Mouse (Mus musculus): ENCODE data around the gene Paxbp1. TPM values are rescaled to one million over a fixed set of nuclear protein-coding genes. Genes with fewer than 3 reads are reported as not detected.

Paxbp1 gene
- polyA plus RNA-seq, 1 experiment from 2014 or later = 17.3 TPM

DNA sequence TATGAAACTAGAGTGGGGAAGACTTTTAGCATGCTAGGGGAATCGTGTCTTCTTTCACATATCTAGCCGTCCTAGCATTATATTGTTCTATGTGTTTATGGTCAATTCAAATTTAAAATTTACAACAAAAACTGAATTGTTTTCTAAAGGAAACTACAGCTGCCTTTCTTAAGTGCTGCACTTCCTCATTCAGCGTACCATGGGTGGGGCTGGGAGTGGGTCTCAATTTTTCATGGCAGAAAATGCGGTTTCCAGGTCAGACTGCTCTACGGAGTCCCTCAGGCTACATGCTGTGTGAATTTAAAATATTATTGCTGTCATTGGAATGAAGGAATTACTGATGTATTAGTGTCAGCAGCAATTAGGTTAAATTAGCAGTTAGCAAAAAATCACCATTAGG is 48.8 kb downstream of the Paxbp1 start:
- H3K27ac ChIP-seq (ENCODE audit: low read depth, low read length) = peak overlapping the region; percentile 63
- no peaks in the 10 kb centered on the region for H3K27me3 ChIP-seq (replicated peaks; ENCODE audit: control insufficient read depth, insufficient read depth, low read length)
- H3K4me1 ChIP-seq (replicated peaks; ENCODE audit: control insufficient read depth, insufficient read depth, low read length) = peaks cover 7% of the 10 kb centered on the region
- no peak for TF ChIP-seq CTCF (IDR thresholded peaks at IDR 0.05; ENCODE audit: low read depth)
- no peak overlapping the region for H3K9ac ChIP-seq (ENCODE audit: low read depth, low read length)
- H3K4me2 ChIP-seq (replicated peaks; ENCODE audit: low read depth) = peak overlapping the region; percentile 28; the same call in 1 of the 2 replicates
- H3K9me3 ChIP-seq (ENCODE audit: control insufficient read depth) = no peaks in the 10 kb centered on the region
- peaks cover 13% of the 10 kb centered on the region; the same call in 1 of the 2 replicates for H3K36me3 ChIP-seq (ENCODE audit: control insufficient read depth, insufficient read depth)
- 29% methylated on average over 5 of the region's 5 CpGs for WGBS
- no peak overlapping the region for H3K4me3 ChIP-seq (ENCODE audit: low read depth, low read length)
- ATAC-seq = no peak

DNA sequence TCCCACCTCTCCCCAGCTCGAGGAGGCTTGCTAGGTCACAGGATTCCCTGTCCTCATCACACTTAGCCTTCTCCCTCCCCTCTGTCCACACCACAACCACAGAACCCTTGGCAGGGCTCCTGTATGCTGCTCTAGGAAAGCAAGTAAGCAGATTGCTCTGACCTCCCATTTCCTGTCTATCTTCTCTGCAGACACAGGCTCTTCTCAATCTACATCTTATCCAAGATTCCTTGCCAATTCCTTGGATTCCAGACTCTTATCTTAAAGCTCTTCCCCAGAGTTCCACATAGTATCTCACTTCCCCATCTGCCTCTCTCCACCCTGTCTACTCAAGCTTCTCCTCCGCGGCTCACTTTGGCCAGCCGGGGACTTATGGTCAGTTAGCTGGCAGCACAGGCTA is 49.3 kb downstream of the Paxbp1 start:
- peaks cover 7% of the 10 kb centered on the region for H3K4me1 ChIP-seq (replicated peaks; ENCODE audit: control insufficient read depth, insufficient read depth, low read length)
- H3K4me3 ChIP-seq (ENCODE audit: low read depth, low read length) = no peak overlapping the region
- H3K27ac ChIP-seq (ENCODE audit: low read depth, low read length) = peak overlapping the region; percentile 63
- no peaks in the 10 kb centered on the region for H3K27me3 ChIP-seq (replicated peaks; ENCODE audit: control insufficient read depth, insufficient read depth, low read length)
- ATAC-seq = no peak
- H3K9ac ChIP-seq (ENCODE audit: low read depth, low read length) = no peak overlapping the region
- no peak for TF ChIP-seq CTCF (IDR thresholded peaks at IDR 0.05; ENCODE audit: low read depth)
- 18% methylated on average over 4 of the region's 4 CpGs for WGBS
- H3K4me2 ChIP-seq (replicated peaks; ENCODE audit: low read depth) = peak overlapping the region; percentile 22; the same call in 1 of the 2 replicates
- peaks cover 17% of the 10 kb centered on the region; the same call in 1 of the 2 replicates for H3K36me3 ChIP-seq (ENCODE audit: control insufficient read depth, insufficient read depth)
- H3K9me3 ChIP-seq (ENCODE audit: control insufficient read depth) = no peaks in the 10 kb centered on the region

DNA sequence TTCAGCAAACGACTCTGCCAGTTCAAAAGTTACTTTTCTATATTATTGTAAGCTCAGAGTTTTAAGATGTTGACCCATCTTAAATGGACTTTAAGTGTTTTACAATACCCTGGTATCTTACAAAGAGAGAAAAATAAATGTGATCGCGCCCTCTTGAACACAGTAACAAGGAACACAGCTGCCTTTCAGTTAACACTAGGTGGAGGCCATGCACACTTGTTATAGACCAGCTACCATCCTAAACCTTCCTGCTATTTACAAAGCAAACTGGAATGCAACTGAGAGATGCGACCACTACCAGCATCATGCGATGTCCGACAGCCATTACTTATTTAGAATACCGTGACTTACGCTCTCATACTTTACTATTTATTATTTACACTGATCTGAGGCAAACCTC is 55.2 kb downstream of the Paxbp1 start:
- WGBS = 89% methylated on average over 8 of the region's 8 CpGs
- no peaks in the 10 kb centered on the region for H3K27me3 ChIP-seq (replicated peaks; ENCODE audit: control insufficient read depth, insufficient read depth, low read length)
- ATAC-seq = no peak

DNA sequence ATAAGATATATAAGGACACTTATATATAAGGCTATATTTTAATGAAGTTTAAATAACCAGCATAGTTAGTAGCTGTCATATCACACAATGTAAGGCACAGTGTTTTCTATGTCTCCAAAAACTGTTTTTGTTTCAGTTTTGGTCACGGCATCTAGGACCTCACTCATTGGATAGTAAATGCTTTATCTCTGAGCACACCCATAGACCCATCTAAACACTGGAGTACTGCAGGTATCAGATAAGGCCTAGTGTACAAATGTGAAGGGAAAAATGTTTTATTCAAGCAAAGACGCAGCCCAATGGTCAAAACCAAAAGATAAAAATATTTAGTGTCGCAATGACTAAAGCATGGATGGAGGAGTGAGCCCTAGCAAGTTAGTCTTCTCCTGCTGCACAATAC is 55.7 kb downstream of the Paxbp1 start:
- Histone ChIP-seq H3K9me3 (ENCODE audit: control insufficient read depth) (no peaks in the 10 kb centered on the region), H3K4me2 (replicated peaks; ENCODE audit: low read depth) (no peak overlapping the region), H3K36me3 (ENCODE audit: control insufficient read depth, insufficient read depth) (peaks cover 27% of the 10 kb centered on the region; the same call in 1 of the 2 replicates), H3K9ac (ENCODE audit: low read depth, low read length) (no peak overlapping the region), H3K27me3 (replicated peaks; ENCODE audit: control insufficient read depth, insufficient read depth, low read length) (no peaks in the 10 kb centered on the region), H3K4me1 (replicated peaks; ENCODE audit: control insufficient read depth, insufficient read depth, low read length) (no peaks in the 10 kb centered on the region), H3K4me3 (ENCODE audit: low read depth, low read length) (no peak overlapping the region), H3K27ac (ENCODE audit: low read depth, low read length) (no peak overlapping the region; the same call in 1 of the 2 replicates)
- no peak for TF ChIP-seq CTCF (IDR thresholded peaks at IDR 0.05; ENCODE audit: low read depth)
- ATAC-seq = no peak
- 66% methylated on average over 3 of the region's 3 CpGs for WGBS

More for the DNA sequence above, 55.2 kb downstream of the Paxbp1 start:
- Histone ChIP-seq H3K27ac (ENCODE audit: low read depth, low read length) (peak overlapping the region; percentile 21; the same call in 1 of the 2 replicates), H3K9me3 (ENCODE audit: control insufficient read depth) (no peaks in the 10 kb centered on the region), H3K36me3 (ENCODE audit: control insufficient read depth, insufficient read depth) (peaks cover 27% of the 10 kb centered on the region; the same call in 1 of the 2 replicates), H3K4me2 (replicated peaks; ENCODE audit: low read depth) (no peak overlapping the region), H3K9ac (ENCODE audit: low read depth, low read length) (no peak overlapping the region), H3K4me3 (ENCODE audit: low read depth, low read length) (no peak overlapping the region), H3K4me1 (replicated peaks; ENCODE audit: control insufficient read depth, insufficient read depth, low read length) (no peaks in the 10 kb centered on the region)
- TF ChIP-seq CTCF (IDR thresholded peaks at IDR 0.05; ENCODE audit: low read depth) = peak; percentile 26

DNA sequence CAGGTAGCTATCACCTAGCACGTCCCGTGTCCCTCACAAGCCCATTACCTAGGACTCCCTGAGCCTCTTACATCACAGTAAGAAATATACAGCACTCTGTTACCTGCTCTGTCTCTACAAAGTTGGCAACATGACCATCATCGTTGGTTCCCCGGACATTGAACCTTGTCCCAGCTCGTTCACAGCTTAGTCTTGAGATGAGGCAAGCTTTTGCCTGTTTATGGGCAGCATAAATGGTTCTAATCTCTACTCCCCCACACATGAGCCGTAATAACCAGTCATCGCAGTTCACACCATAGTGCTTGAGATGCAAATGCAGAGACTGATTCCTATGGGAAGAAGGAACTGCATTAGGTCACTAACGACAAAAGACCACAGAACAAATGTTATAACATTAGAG is 56.3 kb downstream of the Paxbp1 start:
- H3K4me1 ChIP-seq (replicated peaks; ENCODE audit: control insufficient read depth, insufficient read depth, low read length) = no peaks in the 10 kb centered on the region
- no peak overlapping the region for H3K4me2 ChIP-seq (replicated peaks; ENCODE audit: low read depth)
- H3K27me3 ChIP-seq (replicated peaks; ENCODE audit: control insufficient read depth, insufficient read depth, low read length) = no peaks in the 10 kb centered on the region
- peaks cover 23% of the 10 kb centered on the region; the same call in 1 of the 2 replicates for H3K36me3 ChIP-seq (ENCODE audit: control insufficient read depth, insufficient read depth)
- H3K9ac ChIP-seq (ENCODE audit: low read depth, low read length) = no peak overlapping the region
- 51% methylated on average over 8 of the region's 8 CpGs for WGBS
- H3K4me3 ChIP-seq (ENCODE audit: low read depth, low read length) = no peak overlapping the region
- no peaks in the 10 kb centered on the region for H3K9me3 ChIP-seq (ENCODE audit: control insufficient read depth)
- no peak for TF ChIP-seq CTCF (IDR thresholded peaks at IDR 0.05; ENCODE audit: low read depth)
- ATAC-seq = peak; percentile 96
- H3K27ac ChIP-seq (ENCODE audit: low read depth, low read length) = no peak overlapping the region; the same call in 1 of the 2 replicates

DNA sequence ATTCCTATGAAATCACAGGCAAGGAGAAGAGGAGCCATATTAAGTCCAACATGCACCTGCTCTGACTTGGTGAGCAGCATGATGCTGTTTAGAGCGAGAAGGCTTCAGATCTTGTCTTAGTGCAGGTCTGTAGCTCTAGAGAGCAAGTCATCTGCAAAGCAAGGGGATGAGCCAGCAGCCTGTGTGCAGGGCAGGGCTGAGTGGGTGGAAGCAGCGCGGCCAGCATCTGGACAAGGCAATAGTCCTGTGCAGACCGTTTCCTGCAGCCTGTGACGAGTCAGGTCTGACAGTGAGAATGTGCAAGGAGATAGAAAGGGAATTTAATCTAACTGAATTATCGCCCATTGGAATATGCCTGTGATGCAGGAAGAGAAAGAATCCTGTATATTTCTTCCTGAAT is 73.3 kb downstream of the Paxbp1 start:
- Histone ChIP-seq H3K4me1 (replicated peaks; ENCODE audit: control insufficient read depth, insufficient read depth, low read length) (no peaks in the 10 kb centered on the region), H3K9me3 (ENCODE audit: control insufficient read depth) (no peaks in the 10 kb centered on the region), H3K9ac (ENCODE audit: low read depth, low read length) (no peak overlapping the region), H3K36me3 (ENCODE audit: control insufficient read depth, insufficient read depth) (peaks cover 40% of the 10 kb centered on the region), H3K27me3 (replicated peaks; ENCODE audit: control insufficient read depth, insufficient read depth, low read length) (no peaks in the 10 kb centered on the region), H3K4me3 (ENCODE audit: low read depth, low read length) (no peak overlapping the region), H3K27ac (ENCODE audit: low read depth, low read length) (no peak overlapping the region), H3K4me2 (replicated peaks; ENCODE audit: low read depth) (no peak overlapping the region)
- 89% methylated on average over 6 of the region's 6 CpGs for WGBS
- TF ChIP-seq CTCF (IDR thresholded peaks at IDR 0.05; ENCODE audit: low read depth) = no peak
- no peak for ATAC-seq

DNA sequence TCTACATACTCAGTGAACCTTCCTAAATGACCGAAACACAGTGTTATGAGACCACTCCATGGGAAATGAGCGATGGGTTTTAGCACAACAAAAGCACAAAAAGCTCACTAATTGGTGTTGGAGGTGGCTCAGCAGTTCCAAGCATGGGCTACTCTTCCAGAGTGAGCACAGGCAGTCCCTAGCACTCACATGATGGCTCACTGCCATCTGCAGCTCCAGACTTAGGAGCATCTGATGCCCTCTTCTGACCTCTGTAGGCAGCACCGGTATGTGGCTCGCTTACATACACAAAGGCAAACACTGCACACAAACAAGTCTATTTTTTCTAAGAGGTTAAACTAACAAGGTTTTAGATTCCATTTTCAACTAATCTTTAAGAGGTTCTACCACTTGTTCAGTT is 78.1 kb downstream of the Paxbp1 start:
- no peak for TF ChIP-seq CTCF (IDR thresholded peaks at IDR 0.05; ENCODE audit: low read depth)
- H3K9me3 ChIP-seq (ENCODE audit: control insufficient read depth) = no peaks in the 10 kb centered on the region
- H3K27me3 ChIP-seq (replicated peaks; ENCODE audit: control insufficient read depth, insufficient read depth, low read length) = no peaks in the 10 kb centered on the region
- H3K9ac ChIP-seq (ENCODE audit: low read depth, low read length) = no peak overlapping the region
- no peak overlapping the region for H3K27ac ChIP-seq (ENCODE audit: low read depth, low read length)
- peaks cover 55% of the 10 kb centered on the region for H3K36me3 ChIP-seq (ENCODE audit: control insufficient read depth, insufficient read depth)
- 73% methylated on average over 4 of the region's 4 CpGs for WGBS
- no peak overlapping the region for H3K4me2 ChIP-seq (replicated peaks; ENCODE audit: low read depth)
- no peak for ATAC-seq
- H3K4me3 ChIP-seq (ENCODE audit: low read depth, low read length) = no peak overlapping the region
- H3K4me1 ChIP-seq (replicated peaks; ENCODE audit: control insufficient read depth, insufficient read depth, low read length) = no peaks in the 10 kb centered on the region

Data from intestine, postnatal 0 days (tissue).